Mouse (Mus musculus) thymus, postnatal 36 days (tissue): ENCODE results near the gene Ccnt2.
"Not testable (repeated sequence)": the region's sequence is repeated elsewhere in the genome, so short reads cannot be mapped to it uniquely, and the experiment has no call there.

Experiments used
- DNase-seq, 2 experiments: peaks; one replicate each; pipeline ENCODE4 v3.0.0; 2022; ENCODE audit warnings: mixed read lengths in 2 of 2

Ccnt2 gene

DNA sequence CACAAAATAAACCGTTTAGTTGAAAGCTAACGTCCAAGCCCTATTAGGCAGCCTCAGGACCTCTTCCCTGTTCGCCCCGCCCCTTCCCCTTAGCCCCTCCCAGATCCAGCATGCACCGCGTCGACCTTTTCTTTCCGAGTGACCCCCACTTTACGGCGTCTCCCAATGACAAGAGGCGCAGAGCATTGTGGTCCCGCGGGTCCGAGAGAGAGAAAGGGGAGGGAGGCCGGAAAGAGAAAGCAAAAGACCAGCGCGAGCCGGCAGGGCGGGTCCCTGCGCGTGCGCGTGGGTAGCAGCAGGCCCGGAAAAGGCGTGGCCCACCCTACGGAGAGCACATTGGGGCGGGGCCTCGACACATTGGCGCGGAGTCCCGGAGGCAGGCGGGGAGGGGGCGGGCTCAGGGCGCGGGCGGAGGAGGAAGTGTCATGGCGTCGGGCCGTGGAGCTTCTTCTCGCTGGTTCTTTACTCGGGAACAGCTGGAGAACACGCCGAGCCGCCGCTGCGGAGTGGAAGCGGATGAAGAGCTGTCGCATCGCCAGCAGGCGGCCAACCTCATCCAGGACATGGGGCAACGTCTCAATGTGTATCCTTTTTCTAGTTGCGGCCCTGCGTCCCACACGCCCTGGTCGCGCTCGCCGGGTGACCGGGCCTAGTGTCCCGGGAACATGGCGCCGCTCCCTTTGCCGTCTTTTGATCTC is at the start of gene Ccnt2:
Ccnt2 (plus strand) TSS at position 362 of the 698 bp plus-strand sequence.
- peak; percentile 98 to 100 for DNase-seq

GRCm38 (mm10) chr1:127729096-127729495 is 44.9 kb upstream of the Ccnt2 start, which contains the start of gene Acmsd:
TSS of gene Acmsd (plus strand) at chr1:127729413.
- no peak for DNase-seq

GRCm38 (mm10) chr1:127731086-127731485 is 42.9 kb upstream of the Ccnt2 start:
- DNase-seq: no peak

GRCm38 (mm10) chr1:127732435-127732834 is 41.5 kb upstream of the Ccnt2 start:
- DNase-seq: no peak

- no peak for DNase-seq
These were observed 41.1 kb upstream of the Ccnt2 start for GRCm38 (mm10) chr1:127732841-127733240.

GRCm38 (mm10) chr1:127735356-127735755 is 38.6 kb upstream of the Ccnt2 start:
- no peak for DNase-seq

GRCm38 (mm10) chr1:127750401-127751102 is 23.4 kb upstream of the Ccnt2 start:
- DNase-seq: no peak

- no peak for DNase-seq
These were observed 18.2 kb upstream of the Ccnt2 start for GRCm38 (mm10) chr1:127755806-127756205.

DNA sequence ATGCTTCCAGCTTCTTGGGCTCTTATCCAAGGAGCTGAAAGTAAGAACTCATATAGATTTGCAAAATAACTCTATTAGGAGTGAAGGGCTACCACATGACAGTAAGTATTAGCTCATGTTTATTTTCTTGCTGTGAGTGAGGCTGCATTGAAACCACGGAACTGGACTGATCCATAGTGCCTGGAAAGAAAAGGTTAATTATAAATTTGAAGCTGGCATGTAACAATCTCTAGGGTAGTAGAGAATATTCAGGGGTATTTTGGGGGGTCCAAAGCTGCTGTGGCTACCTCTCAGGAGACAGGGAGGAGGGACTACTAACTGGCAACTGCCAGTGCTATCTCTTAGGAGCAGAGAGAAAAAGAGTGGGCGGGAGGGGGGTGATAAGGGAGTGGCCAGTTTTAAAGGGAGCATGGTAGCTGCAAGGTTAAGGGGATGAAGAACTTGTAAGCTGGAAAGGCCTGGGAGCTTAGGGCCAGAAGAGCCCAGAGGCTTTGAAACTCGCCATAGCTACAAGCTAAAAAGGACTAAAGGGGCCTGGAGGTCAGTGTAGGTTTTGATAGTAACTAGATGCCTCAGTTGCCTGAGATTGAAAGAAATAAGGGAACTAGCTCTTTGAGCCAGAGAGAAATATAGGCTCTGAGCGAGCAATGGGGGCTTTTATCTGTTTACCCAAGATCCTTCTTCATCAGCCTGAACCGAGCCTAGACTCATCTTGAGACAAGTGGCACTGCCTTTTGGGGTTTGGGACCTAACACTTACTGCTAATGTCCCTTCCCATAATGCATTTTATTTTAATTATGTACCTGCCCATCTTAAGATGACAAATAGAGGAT is 17.4 kb upstream of the Ccnt2 start:
- no peak for DNase-seq

DNA sequence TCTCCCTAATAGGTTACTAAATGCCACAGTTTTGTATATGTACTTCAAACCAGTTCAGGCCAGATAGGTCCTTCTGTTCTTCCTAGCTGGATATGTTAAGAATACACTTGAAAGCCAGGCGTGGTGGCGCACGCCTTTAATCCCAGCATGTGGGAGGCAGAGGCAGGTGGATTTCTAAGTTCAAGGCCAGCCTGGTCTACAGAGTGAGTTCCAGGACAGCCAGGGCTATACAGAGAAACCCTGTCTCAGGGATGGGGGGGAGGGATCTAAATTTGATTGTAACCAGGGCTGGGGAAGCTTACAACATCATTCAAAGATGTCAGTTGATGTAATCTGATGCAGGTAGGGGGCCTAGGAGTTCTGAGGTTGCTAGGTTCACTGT is 16.8 kb upstream of the Ccnt2 start:
- not testable (repeated sequence) for DNase-seq

DNA sequence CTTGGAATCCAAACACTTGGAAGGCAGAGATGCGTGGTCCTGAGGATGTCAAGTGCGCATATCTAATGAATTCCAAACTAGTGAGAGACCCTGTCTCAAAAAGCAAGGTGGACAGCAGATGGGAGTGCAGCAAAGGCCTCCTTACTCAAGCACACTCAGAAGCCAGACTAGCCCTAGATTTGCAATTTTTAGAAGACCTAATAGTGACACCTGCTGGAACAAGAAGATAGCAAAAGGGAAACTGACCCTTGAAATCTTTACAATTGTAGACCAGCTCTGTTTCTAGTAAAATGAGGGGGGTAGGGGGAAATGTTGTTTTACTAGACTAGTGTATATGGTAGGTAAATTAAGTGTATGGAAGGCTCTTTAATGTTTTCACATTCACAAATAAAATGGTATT is 8.5 kb upstream of the Ccnt2 start:
- no peak for DNase-seq

GRCm38 (mm10) chr1:127766741-127767140 is 7.2 kb upstream of the Ccnt2 start:
- no peak for DNase-seq

- peak; percentile 2 to 11 for DNase-seq
These were observed 664 bp upstream of the Ccnt2 start for GRCm38 (mm10) chr1:127773198-127773802.

- no peak for DNase-seq
These were observed 527 bp downstream of the Ccnt2 start for GRCm38 (mm10) chr1:127774501-127774880.

- no peak for DNase-seq
These were observed 1.3 kb downstream of the Ccnt2 start for GRCm38 (mm10) chr1:127775206-127775720.

GRCm38 (mm10) chr1:127776246-127776645 is 2.3 kb downstream of the Ccnt2 start:
- DNase-seq: no peak

- DNase-seq: no peak
These were observed 4.6 kb downstream of the Ccnt2 start for GRCm38 (mm10) chr1:127778611-127779010.

- DNase-seq: no peak
These were observed 6.2 kb downstream of the Ccnt2 start for GRCm38 (mm10) chr1:127780142-127780541.

DNA sequence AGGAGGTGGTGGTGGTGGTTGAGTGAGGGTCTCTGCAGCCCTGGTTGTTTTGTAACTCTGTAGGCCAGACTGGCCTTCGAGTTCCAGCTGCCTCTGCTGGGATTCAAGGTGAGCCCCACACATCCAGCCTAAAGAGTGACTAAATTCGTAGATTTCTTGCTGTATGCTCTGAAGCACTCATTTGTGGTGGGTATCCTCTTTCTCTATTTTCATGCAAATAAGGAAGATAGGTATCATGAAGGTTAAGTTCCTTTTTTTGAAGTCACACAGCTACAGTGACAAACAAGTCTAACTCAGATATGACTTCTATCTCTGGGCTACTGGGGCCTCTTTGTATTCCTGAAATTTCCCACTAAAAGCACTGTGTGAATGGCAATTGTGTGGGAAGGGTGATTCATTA is 6.9 kb downstream of the Ccnt2 start:
- no peak for DNase-seq

DNA sequence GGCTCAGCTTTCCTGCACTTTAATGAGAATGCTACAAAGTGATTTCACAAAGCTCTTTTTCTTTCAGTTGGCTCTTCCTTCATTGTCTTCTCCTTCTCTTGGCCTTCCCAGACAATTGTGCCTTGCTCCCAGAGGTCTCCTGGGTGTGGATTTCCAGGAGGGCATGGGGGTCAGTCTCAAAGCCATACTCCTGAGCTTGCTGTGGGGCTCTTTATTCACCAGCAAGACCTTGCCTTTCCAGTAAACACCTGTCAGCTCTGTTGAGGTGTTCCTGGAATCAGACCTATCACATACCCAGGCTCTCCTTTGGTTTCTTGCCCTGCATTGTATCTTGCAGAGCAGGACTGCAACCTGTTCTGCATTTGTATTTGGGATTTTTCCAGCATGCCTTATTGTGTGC is 9.9 kb downstream of the Ccnt2 start:
- DNase-seq: no peak

- DNase-seq: no peak
These were observed 11.9 kb downstream of the Ccnt2 start for GRCm38 (mm10) chr1:127785882-127786281.

DNA sequence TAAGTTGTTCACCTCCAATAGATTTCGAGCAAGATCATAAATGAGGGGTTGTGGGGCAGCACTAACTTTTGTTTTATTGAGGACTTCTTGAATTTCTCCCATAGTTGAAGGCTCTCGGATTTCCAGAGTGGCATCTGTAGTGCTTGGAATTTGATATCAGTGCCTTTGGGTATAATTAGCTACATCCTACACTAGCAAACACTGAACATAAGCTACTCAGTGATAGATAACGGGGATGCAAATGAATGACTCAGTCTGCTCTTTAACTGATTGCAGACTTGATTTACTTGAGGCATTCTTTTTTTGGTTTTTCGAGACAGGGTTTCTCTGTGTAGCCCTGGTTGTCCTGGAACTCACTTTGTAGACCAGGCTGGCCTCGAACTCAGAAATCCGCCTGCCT is 15.0 kb downstream of the Ccnt2 start:
- no peak for DNase-seq

- no peak for DNase-seq
These were observed 19.5 kb downstream of the Ccnt2 start for GRCm38 (mm10) chr1:127793459-127793858.
